Mouse (Mus musculus) heart, postnatal 0 days (tissue): Measurements from ENCODE around the gene Trex1.

Experiments used
- CTCF ChIP-seq: IDR thresholded peaks from 2 replicates; pipeline ENCODE4 v1.5.1; 2016; ENCODE audit warnings: antibody characterized with exemption, control low read depth, low read depth
- EP300 ChIP-seq: IDR thresholded peaks from 2 replicates; pipeline ENCODE4 v1.6.1; 2016; ENCODE audit warnings: antibody characterized with exemption, low read depth

GRCm38 (mm10) chr9:109057543-109057942, 2.0 kb downstream of the Trex1 start:
- TF ChIP-seq CTCF (no peak), EP300 (no peak)
